Mouse (Mus musculus) layer of hippocampus, postnatal 14 days (tissue): ENCODE measurements around the gene Sorbs2. TPM values are rescaled to one million over a fixed set of nuclear protein-coding genes. Genes with fewer than 3 reads are reported as not detected.

Source experiments
- DNase-seq, 2 experiments: peaks; one replicate each; pipeline ENCODE4 v3.0.0; 2021 to 2022; ENCODE audit warnings: low spot score in 2 of 2, mixed read lengths in 1 of 2
- total RNA-seq, 2 experiments: library from RNA; stranded (reverse); gene quantifications; 2 replicates each; pipeline ENCODE4 v1.2.3; 2021

Gene Sorbs2
- total RNA-seq, 2 experiments from 2014 or later, result 158 to 166 TPM

- DNase-seq, result no peak
Observed at GRCm38 (mm10) chr8:45570117-45570516, 62.5 kb downstream of the Sorbs2 start.

- DNase-seq, result no peak
Observed at GRCm38 (mm10) chr8:45579714-45580543, 72.3 kb downstream of the Sorbs2 start.

- DNase-seq, result no peak
Observed at GRCm38 (mm10) chr8:45580544-45580866, 72.9 kb downstream of the Sorbs2 start.

- DNase-seq, result no peak
Observed at GRCm38 (mm10) chr8:45583856-45584255, 76.3 kb downstream of the Sorbs2 start.

GRCm38 (mm10) chr8:45584390-45585052, 76.9 kb downstream of the Sorbs2 start:
- no peak for DNase-seq

- DNase-seq, result no peak
Observed at GRCm38 (mm10) chr8:45585158-45585557, 77.6 kb downstream of the Sorbs2 start.

- no peak for DNase-seq
Observed at GRCm38 (mm10) chr8:45587011-45587410, 79.4 kb downstream of the Sorbs2 start.

- no peak for DNase-seq
Observed at GRCm38 (mm10) chr8:45591888-45592287, 84.3 kb downstream of the Sorbs2 start.

- no peak for DNase-seq
Observed at GRCm38 (mm10) chr8:45593711-45594110, 86.1 kb downstream of the Sorbs2 start.

GRCm38 (mm10) chr8:45595983-45596382, 88.4 kb downstream of the Sorbs2 start:
- no peak for DNase-seq

- no peak for DNase-seq
Observed at GRCm38 (mm10) chr8:45596591-45596990, 89.0 kb downstream of the Sorbs2 start.

- no peak for DNase-seq
Observed at GRCm38 (mm10) chr8:45597631-45598420, 90.2 kb downstream of the Sorbs2 start.

- DNase-seq, result no peak
Observed at GRCm38 (mm10) chr8:45598883-45599282, 91.3 kb downstream of the Sorbs2 start.

GRCm38 (mm10) chr8:45602019-45602418, 94.4 kb downstream of the Sorbs2 start:
- DNase-seq, result no peak

GRCm38 (mm10) chr8:45605419-45605818, 97.8 kb downstream of the Sorbs2 start:
- no peak for DNase-seq

GRCm38 (mm10) chr8:45607012-45607411, 99.4 kb downstream of the Sorbs2 start:
- no peak for DNase-seq

GRCm38 (mm10) chr8:45608413-45608812, 100.8 kb downstream of the Sorbs2 start:
- no peak for DNase-seq

GRCm38 (mm10) chr8:45610426-45611215, 103.0 kb downstream of the Sorbs2 start:
- DNase-seq, result no peak

GRCm38 (mm10) chr8:45611320-45611719, 103.7 kb downstream of the Sorbs2 start:
- DNase-seq, result no peak

GRCm38 (mm10) chr8:45614610-45615009, 107.0 kb downstream of the Sorbs2 start:
- no peak for DNase-seq

- no peak for DNase-seq
Observed at GRCm38 (mm10) chr8:45615050-45615449, 107.5 kb downstream of the Sorbs2 start.
